Mouse (Mus musculus) neural tube, embryonic 15.5 days (tissue): Measurements from ENCODE around the gene Cops3. TPM values are rescaled to one million over a fixed set of nuclear protein-coding genes. Genes with fewer than 3 reads are reported as not detected.
A peak's percentile ranks its signal among the peaks of the same experiment; 100 is the strongest.

Experiments
- ATAC-seq: fragments of 200-750 bp; cut with Nextera tagmentation; 2 replicates; pipeline ENCODE4 v1.8.0; 2017; ENCODE audit warnings: mild to moderate bottlenecking, moderate TSS enrichment, moderate library complexity; ENCODE audit not compliant: low FRiP score
- H3K27ac ChIP-seq: fragments of 300-500 bp; sonication (generic); replicated peaks from 2 replicates; pipeline ENCODE4 v1.5.1; 2015; ENCODE audit warnings: mild to moderate bottlenecking, inconsistent platforms
- H3K27me3 ChIP-seq: fragments of 300-500 bp; sonication (generic); replicated peaks from 2 replicates; pipeline ENCODE4 v1.6.1; 2015; ENCODE audit warnings: inconsistent platforms
- H3K36me3 ChIP-seq: fragments of 300-500 bp; sonication (generic); 2 replicates; pipeline ENCODE4 v1.6.1; 2015; ENCODE audit warnings: inconsistent platforms
- H3K4me1 ChIP-seq: fragments of 300-500 bp; sonication (generic); 2 replicates; pipeline ENCODE4 v1.6.1; 2015; ENCODE audit warnings: inconsistent platforms
- H3K4me2 ChIP-seq: fragments of 300-500 bp; sonication (generic); 2 replicates; pipeline ENCODE4 v1.6.1; 2015; ENCODE audit warnings: inconsistent platforms, mild to moderate bottlenecking, moderate library complexity
- H3K4me3 ChIP-seq: fragments of 300-500 bp; sonication (generic); replicated peaks from 2 replicates; pipeline ENCODE4 v1.5.1; 2015; ENCODE audit warnings: mild to moderate bottlenecking, inconsistent platforms
- H3K9ac ChIP-seq: fragments of 300-500 bp; sonication (generic); replicated peaks from 2 replicates; pipeline ENCODE4 v1.6.1; 2015; ENCODE audit warnings: mild to moderate bottlenecking, inconsistent platforms
- H3K9me3 ChIP-seq: fragments of 300-500 bp; sonication (generic); replicated peaks from 2 replicates; pipeline ENCODE4 v1.6.1; 2016; ENCODE audit warnings: inconsistent platforms
- WGBS: fragments of 180-500 bp; shearing (Covaris S2); methylation state at CpG from one replicate; pipeline ENCODE4 v1.1.7; 2015; ENCODE audit warnings: mixed read lengths; 5-methylcytosine and 5-hydroxymethylcytosine counted together
- polyA plus RNA-seq: library from polyadenylated mRNA; unstranded; fragments of >200 nt; fragmentation: Nextera tagmentation; extraction: Ambion mirVana; gene quantifications from 2 replicates; pipeline ENCODE4 v1.2.1, GENCODE M21; 2015

Cops3 gene
- polyA plus RNA-seq, 1 experiment from 2014 or later, result 195 TPM

- H3K9me3 ChIP-seq, result no peaks in the 10 kb centered on the region
- no peak overlapping the region for H3K9ac ChIP-seq
- H3K4me3 ChIP-seq, result no peak overlapping the region
- peaks cover 94% of the 10 kb centered on the region for H3K36me3 ChIP-seq
- no peaks in the 10 kb centered on the region for H3K4me1 ChIP-seq
- WGBS, result 93% methylated on average over 4 of the region's 4 CpGs
- no peak overlapping the region for H3K27ac ChIP-seq
- H3K4me2 ChIP-seq, result no peak overlapping the region
- no peaks in the 10 kb centered on the region for H3K27me3 ChIP-seq
- no peak for ATAC-seq
Measured at GRCm38 (mm10) chr11:59772902-59773301, 66.7 kb downstream of the Cops3 start.

- Histone ChIP-seq H3K27me3 (no peaks in the 10 kb centered on the region), H3K4me1 (no peaks in the 10 kb centered on the region), H3K27ac (no peak overlapping the region), H3K4me2 (no peak overlapping the region), H3K9me3 (no peaks in the 10 kb centered on the region), H3K9ac (no peak overlapping the region), H3K36me3 (peaks cover 94% of the 10 kb centered on the region), H3K4me3 (no peak overlapping the region)
- ATAC-seq, result no peak
- 87% methylated on average over 2 of the region's 2 CpGs for WGBS
Measured at GRCm38 (mm10) chr11:59772291-59772690, 67.3 kb downstream of the Cops3 start.

- Histone ChIP-seq H3K27ac (peak overlapping the region; percentile 66), H3K9me3 (no peaks in the 10 kb centered on the region), H3K27me3 (no peaks in the 10 kb centered on the region), H3K36me3 (peaks cover 93% of the 10 kb centered on the region), H3K4me1 (no peaks in the 10 kb centered on the region), H3K9ac (no peak overlapping the region), H3K4me3 (no peak overlapping the region), H3K4me2 (no peak overlapping the region)
- WGBS, result 63% methylated on average over 7 of the region's 7 CpGs
- ATAC-seq, result peak; percentile 83
Measured at GRCm38 (mm10) chr11:59770753-59771152, 68.9 kb downstream of the Cops3 start.

- H3K9me3 ChIP-seq, result no peaks in the 10 kb centered on the region
- no peaks in the 10 kb centered on the region for H3K27me3 ChIP-seq
- H3K4me1 ChIP-seq, result no peaks in the 10 kb centered on the region
- no peak overlapping the region for H3K9ac ChIP-seq
- 86% methylated on average over 6 of the region's 6 CpGs for WGBS
- H3K36me3 ChIP-seq, result peaks cover 95% of the 10 kb centered on the region
- no peak overlapping the region for H3K4me2 ChIP-seq
- H3K4me3 ChIP-seq, result no peak overlapping the region
- peak overlapping the region; percentile 66 for H3K27ac ChIP-seq
- ATAC-seq, result no peak
Measured at GRCm38 (mm10) chr11:59769738-59770137, 69.9 kb downstream of the Cops3 start.

DNA sequence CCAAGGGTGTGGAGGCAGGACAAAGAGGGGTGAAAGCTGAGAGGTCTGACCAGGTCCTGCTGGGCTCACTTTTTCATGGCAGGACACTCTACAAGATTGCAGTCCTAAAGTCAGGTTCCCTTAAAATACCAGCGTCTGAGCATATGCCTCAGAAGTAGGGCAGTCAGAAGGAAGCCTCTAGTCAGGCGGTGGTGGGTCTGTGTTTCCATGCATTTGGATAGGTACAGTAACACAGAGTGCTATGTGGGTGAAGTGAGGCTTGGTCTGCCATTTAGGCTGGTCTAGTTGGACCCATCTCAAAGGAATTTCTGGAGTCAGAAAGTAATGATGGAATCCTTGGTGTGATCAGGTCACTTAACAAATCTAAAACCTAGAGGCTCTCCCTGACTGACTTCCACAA lies 70.3 kb downstream of the Cops3 start:
- H3K4me1 ChIP-seq, result no peaks in the 10 kb centered on the region
- H3K4me2 ChIP-seq, result no peak overlapping the region
- ATAC-seq, result no peak
- H3K9me3 ChIP-seq, result no peaks in the 10 kb centered on the region
- 0 out of 2 replicates have a peak overlapping the region, but pooled peaks have one; percentile 66 for H3K27ac ChIP-seq
- H3K4me3 ChIP-seq, result no peak overlapping the region
- WGBS, result 93% methylated on average over 2 of the region's 2 CpGs
- H3K27me3 ChIP-seq, result no peaks in the 10 kb centered on the region
- H3K9ac ChIP-seq, result no peak overlapping the region
- H3K36me3 ChIP-seq, result peaks cover 95% of the 10 kb centered on the region

Other genes starting within 250 kb of the Cops3 start
- not detected in 2 replicates for gene Olfr223, start 246.5 kb downstream of the Cops3 start, polyA plus RNA-seq
- 46.8 and 65.8 TPM in 2 replicates for gene Mprip, start 178.5 kb downstream of the Cops3 start, polyA plus RNA-seq
- 17.2 and 19.6 TPM in 2 replicates for gene Pld6, start 52.2 kb downstream of the Cops3 start, polyA plus RNA-seq
- 41.8 TPM in 2 replicates for gene Flcn, start 29.8 kb downstream of the Cops3 start, polyA plus RNA-seq
- 71.6 and 84.2 TPM in 2 replicates for gene Nt5m, start 391 bp downstream of the Cops3 start, polyA plus RNA-seq
- 41.0 and 45.2 TPM in 2 replicates for gene Med9, start 108.4 kb upstream of the Cops3 start, polyA plus RNA-seq
- gene Rasd1, start 125.1 kb upstream of the Cops3 start, polyA plus RNA-seq, result 1.2 and 2.2 TPM in 2 replicates
- gene Pemt, start 206.7 kb upstream of the Cops3 start, polyA plus RNA-seq, result 8.5 and 9.0 TPM in 2 replicates